Mouse (Mus musculus) ES-E14 (cell line): Measurements from ENCODE around the gene Gm43552. TPM values are rescaled to one million over a fixed set of nuclear protein-coding genes. Genes with fewer than 3 reads are reported as not detected.

Source experiments
- DNase-seq: peaks from one replicate; pipeline ENCODE4 v3.0.0-alpha.2; 2013; ENCODE audit warnings: low read depth, low spot score
- H3K27ac ChIP-seq: 2 replicates; pipeline ENCODE4 v1.5.1; 2012; ENCODE audit warnings: low read depth, mild to moderate bottlenecking, low read length, moderate library complexity, mixed read lengths; ENCODE audit not compliant: poor library complexity, insufficient read depth, severe bottlenecking
- H3K36me3 ChIP-seq: 2 replicates; pipeline ENCODE4 v1.6.1; 2012; ENCODE audit warnings: mild to moderate bottlenecking, low read length, moderate library complexity, mixed read lengths; ENCODE audit not compliant: control insufficient read depth, poor library complexity, insufficient read depth, severe bottlenecking
- H3K4me1 ChIP-seq, 2 experiments: fragments of 150-350 bp in 1 of 2; sonication (generic) in 1 of 2; 2 replicates each; pipeline ENCODE4 v1.6.1; 2012; ENCODE audit warnings: low read length in 2 of 2, mild to moderate bottlenecking in 1 of 2, mixed read lengths in 1 of 2; ENCODE audit not compliant: control insufficient read depth in 2 of 2, insufficient read depth in 2 of 2, poor library complexity in 1 of 2
- H3K4me3 ChIP-seq, 2 experiments: fragments of 150-350 bp in 1 of 2; sonication (generic) in 1 of 2; 2 replicates each; pipeline ENCODE4 v1.5.1; 2012; ENCODE audit warnings: low read length in 2 of 2, low read depth in 1 of 2, mild to moderate bottlenecking in 1 of 2, mixed read lengths in 1 of 2; ENCODE audit not compliant: insufficient read depth in 1 of 2, poor library complexity in 1 of 2, severe bottlenecking in 1 of 2
- H3K9ac ChIP-seq: 2 replicates; pipeline ENCODE4 v1.6.1; 2012; ENCODE audit warnings: low read depth, mild to moderate bottlenecking, low read length, mixed read lengths; ENCODE audit not compliant: poor library complexity, insufficient read depth, severe bottlenecking
- H3K9me3 ChIP-seq: fragments of 150-350 bp; sonication (generic); 2 replicates; pipeline ENCODE4 v1.6.1; 2012; ENCODE audit warnings: low read depth, mild to moderate bottlenecking, low read length; ENCODE audit not compliant: control insufficient read depth, insufficient read depth
- CHD2 ChIP-seq: IDR thresholded peaks from 2 replicates; pipeline ENCODE4 v1.6.1; 2014; ENCODE audit warnings: mild to moderate bottlenecking, low read depth, low read length, inconsistent platforms
- HCFC1 ChIP-seq: IDR thresholded peaks from 2 replicates; pipeline ENCODE4 v1.6.1; 2012; ENCODE audit warnings: low read length, inconsistent platforms, borderline replicate concordance; ENCODE audit not compliant: insufficient read depth
- MAFK ChIP-seq: IDR thresholded peaks from 2 replicates; pipeline ENCODE4 v1.6.1; 2014; ENCODE audit warnings: mild to moderate bottlenecking, low read depth, low read length, inconsistent platforms; ENCODE audit not compliant: insufficient read depth
- ZC3H11A ChIP-seq: IDR thresholded peaks from 2 replicates; pipeline ENCODE4 v1.6.1; 2012; ENCODE audit warnings: low read depth, mild to moderate bottlenecking, inconsistent platforms, low read length, borderline replicate concordance
- ZNF384 ChIP-seq: IDR thresholded peaks from 2 replicates; pipeline ENCODE4 v1.6.1; 2012; ENCODE audit warnings: low read depth, low read length, inconsistent platforms
- in situ Hi-C, 2 experiments: fragments of 600-800 bp; cut with MboI; formaldehyde crosslinking; loops; one replicate each; pipeline ENCODE4 v1.15.1; 2025; ENCODE audit warnings: low sequenced_read_pairs in 2 of 2, inconsistent platforms in 1 of 2; ENCODE audit not compliant: unreplicated experiment in 2 of 2
- total RNA-seq: library from RNA; depleted of rRNA; stranded (reverse); fragments of 300-350 nt; gene quantifications from 2 replicates; pipeline ENCODE4 v1.2.3, GENCODE M21; 2012

Gm43552 gene
- total RNA-seq, 1 experiment: not detected

- in situ Hi-C loops: no loop called here
- no peaks in the 10 kb centered on the region for H3K9me3 ChIP-seq
- H3K27ac ChIP-seq: no peak overlapping the region
- H3K4me1 ChIP-seq: peaks cover 5 to 6% of the 10 kb centered on the region in 2 experiments; a peak in 3 of 4 replicates
- TF ChIP-seq HCFC1: no peak
- TF ChIP-seq ZC3H11A: no peak
- no peak for TF ChIP-seq ZNF384
- TF ChIP-seq CHD2: no peak
- TF ChIP-seq MAFK: no peak
- H3K9ac ChIP-seq: no peak overlapping the region
- no peaks in the 10 kb centered on the region for H3K36me3 ChIP-seq
- DNase-seq: no peak
- H3K4me3 ChIP-seq: no peak overlapping the region
Measured at GRCm38 (mm10) chr5:65488725-65489124, 3.9 kb downstream of the Gm43552 start.

- in situ Hi-C loops: no loop called here
- Histone ChIP-seq H3K36me3 (no peaks in the 10 kb centered on the region), H3K9ac (no peak overlapping the region), H3K9me3 (no peaks in the 10 kb centered on the region), H3K4me3 (no peak overlapping the region), H3K27ac (no peak overlapping the region), H3K4me1 (peaks cover 5 to 6% of the 10 kb centered on the region in 2 experiments; a peak in 3 of 4 replicates)
- no peak for TF ChIP-seq ZC3H11A
- no peak for TF ChIP-seq HCFC1
- no peak for TF ChIP-seq ZNF384
- TF ChIP-seq CHD2: no peak
- TF ChIP-seq MAFK: no peak
- no peak for DNase-seq
Measured at GRCm38 (mm10) chr5:65487381-65487780, 5.3 kb downstream of the Gm43552 start.

DNA sequence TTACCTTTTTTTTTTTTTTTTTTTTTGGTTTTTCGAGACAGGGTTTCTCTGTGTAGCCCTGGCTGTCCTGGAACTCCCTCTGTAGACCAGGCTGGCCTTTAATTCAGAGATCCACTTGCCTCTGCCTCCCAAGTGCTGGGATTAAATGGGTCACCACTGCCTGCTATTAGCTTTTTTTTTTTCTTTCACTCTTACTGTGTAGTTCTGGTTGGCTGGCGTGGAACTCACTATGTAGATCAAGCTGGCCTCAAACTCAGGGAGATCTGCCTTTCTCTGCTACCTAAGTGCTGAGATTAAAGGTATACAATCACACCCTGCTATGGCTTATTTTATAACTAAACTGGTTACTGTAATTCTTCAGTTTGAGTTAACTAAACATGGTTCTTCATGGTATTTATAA is 6.1 kb downstream of the Gm43552 start:
- peaks cover 5 to 6% of the 10 kb centered on the region in 2 experiments; a peak in 3 of 4 replicates for H3K4me1 ChIP-seq
- TF ChIP-seq HCFC1 (no peak), ZC3H11A (no peak), CHD2 (no peak), MAFK (no peak), ZNF384 (no peak)
- no peaks in the 10 kb centered on the region for H3K36me3 ChIP-seq
- no peak for DNase-seq
- no peak overlapping the region for H3K4me3 ChIP-seq
- in situ Hi-C loops: no loop called here
- H3K9ac ChIP-seq: no peak overlapping the region
- no peak overlapping the region for H3K27ac ChIP-seq
- H3K9me3 ChIP-seq: no peaks in the 10 kb centered on the region

GRCm38 (mm10) chr5:65482996-65483395 is 9.6 kb downstream of the Gm43552 start:
- in situ Hi-C loops: no loop called here
- no peak for TF ChIP-seq HCFC1
- TF ChIP-seq ZNF384: no peak
- TF ChIP-seq CHD2: no peak
- no peak for TF ChIP-seq ZC3H11A
- no peak for TF ChIP-seq MAFK
- H3K4me3 ChIP-seq: no peak overlapping the region
- no peaks in the 10 kb centered on the region; the same call in 1 of the 2 replicates for H3K36me3 ChIP-seq
- H3K27ac ChIP-seq: no peak overlapping the region
- H3K9me3 ChIP-seq: no peaks in the 10 kb centered on the region
- H3K9ac ChIP-seq: no peak overlapping the region
- H3K4me1 ChIP-seq: peaks cover 2 to 3% of the 10 kb centered on the region in 2 experiments; a peak in 3 of 4 replicates
- no peak for DNase-seq
